Mouse (Mus musculus): ENCODE data around the gene Ifitm7.
A peak's percentile ranks its signal among the peaks of the same experiment; 100 is the strongest.
"Not testable (repeated sequence)": the region's sequence is repeated elsewhere in the genome, so short reads cannot be mapped to it uniquely, and the experiment has no call there.

The Ifitm7 gene

GRCm38 (mm10) chr16:13977026-13977425, 9.7 kb downstream of the Ifitm7 start:
- not testable (repeated sequence) for DNase-seq (ENCODE audit: low spot score in 2 of 2)

- not testable (repeated sequence) for DNase-seq (ENCODE audit: low spot score in 2 of 2)
Observed at GRCm38 (mm10) chr16:13976358-13976896, 10.3 kb downstream of the Ifitm7 start.

GRCm38 (mm10) chr16:13972051-13972450, 14.6 kb downstream of the Ifitm7 start:
- no peak for DNase-seq (ENCODE audit: low spot score in 2 of 2)

GRCm38 (mm10) chr16:13969096-13969495, 17.6 kb downstream of the Ifitm7 start:
- DNase-seq (ENCODE audit: low spot score in 2 of 2) = no peak

GRCm38 (mm10) chr16:13962053-13962452, 24.6 kb downstream of the Ifitm7 start:
- no peak for DNase-seq (ENCODE audit: low spot score in 2 of 2)

GRCm38 (mm10) chr16:13951245-13951644, 35.4 kb downstream of the Ifitm7 start:
- no peak for DNase-seq (ENCODE audit: low spot score in 2 of 2)

GRCm38 (mm10) chr16:13946306-13946705, 40.4 kb downstream of the Ifitm7 start:
- no peak for DNase-seq (ENCODE audit: low spot score in 2 of 2)

GRCm38 (mm10) chr16:13945153-13945552, 41.5 kb downstream of the Ifitm7 start:
- no peak for DNase-seq (ENCODE audit: low spot score in 2 of 2)

GRCm38 (mm10) chr16:13944752-13945151, 41.9 kb downstream of the Ifitm7 start:
- DNase-seq (ENCODE audit: low spot score in 2 of 2) = no peak

- DNase-seq (ENCODE audit: low spot score in 2 of 2) = no peak
Observed at GRCm38 (mm10) chr16:13944178-13944577, 42.5 kb downstream of the Ifitm7 start.

- DNase-seq (ENCODE audit: low spot score in 2 of 2) = no peak
Observed at GRCm38 (mm10) chr16:13940847-13941395, 45.8 kb downstream of the Ifitm7 start.

- peak in 1 of 2 experiments; percentile 6 for DNase-seq (ENCODE audit: low spot score in 2 of 2)
Observed at GRCm38 (mm10) chr16:13940139-13940846, 46.4 kb downstream of the Ifitm7 start.

Data from heart, adult 9 months (tissue).